Mouse (Mus musculus) testis, postnatal 10 days (tissue): ENCODE data around the gene Zbtb48.
"Not testable (repeated sequence)": the region's sequence is repeated elsewhere in the genome, so short reads cannot be mapped to it uniquely, and the experiment has no call there.

ENCODE experiments used
- DNase-seq: peaks from one replicate; pipeline ENCODE4 v3.0.0; 2021; ENCODE audit warnings: low spot score

The Zbtb48 gene

GRCm38 (mm10) chr4:152027524-152027923, at the start of gene Zbtb48:
Zbtb48 (minus strand) TSS chr4:152027671.
- peak; percentile 96 for DNase-seq

- no peak for DNase-seq
Observed at GRCm38 (mm10) chr4:152077191-152077590, 49.7 kb upstream of the Zbtb48 start.

DNA sequence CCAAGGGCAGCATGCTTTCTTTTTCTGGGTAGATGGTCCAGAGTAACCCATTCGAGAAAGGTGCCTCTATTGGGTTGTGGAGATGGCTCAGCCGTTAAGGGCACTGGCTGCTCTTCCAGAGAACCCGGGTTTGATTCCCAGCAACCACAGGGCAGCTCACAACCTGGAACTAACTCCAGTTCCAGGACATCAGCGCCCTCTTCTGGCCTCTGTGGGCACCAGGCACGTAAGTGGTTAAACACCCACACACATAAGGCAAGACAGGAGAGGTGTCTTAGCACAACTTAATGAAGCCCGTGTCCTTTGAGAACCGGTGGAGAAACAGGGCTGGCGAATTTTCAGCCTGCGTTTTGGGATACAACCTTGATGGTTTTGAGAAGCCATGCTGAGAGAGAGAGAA, 47.1 kb upstream of the Zbtb48 start:
- DNase-seq, result no peak

DNA sequence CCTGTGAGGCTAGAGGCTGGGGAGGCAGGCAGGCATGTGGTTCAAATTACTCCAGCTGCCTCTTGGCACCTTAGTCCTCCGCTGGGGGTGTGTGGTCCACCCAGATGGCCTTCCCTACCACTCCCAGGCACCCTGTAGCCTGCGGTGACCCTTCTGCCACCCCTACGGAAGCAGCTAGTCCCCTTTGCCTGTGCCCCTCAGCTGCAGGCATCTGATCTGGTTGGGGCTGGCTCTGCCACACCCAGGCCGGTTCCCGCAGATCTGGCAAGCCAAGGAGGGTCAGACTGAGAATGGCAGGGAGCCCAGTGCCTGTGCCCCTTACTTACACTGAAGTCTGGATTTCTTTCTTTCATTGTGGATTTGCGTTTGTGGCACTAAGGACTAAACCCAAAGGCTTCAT, 46.2 kb upstream of the Zbtb48 start:
- DNase-seq, result no peak

GRCm38 (mm10) chr4:152072655-152073054, 45.2 kb upstream of the Zbtb48 start:
- no peak for DNase-seq

- no peak for DNase-seq
Observed at GRCm38 (mm10) chr4:152072121-152072601, 44.7 kb upstream of the Zbtb48 start, which contains the start of gene Plekhg5. Plekhg5 (plus strand) TSS chr4:152072498.

GRCm38 (mm10) chr4:152070494-152071396, 43.3 kb upstream of the Zbtb48 start:
- no peak for DNase-seq

DNA sequence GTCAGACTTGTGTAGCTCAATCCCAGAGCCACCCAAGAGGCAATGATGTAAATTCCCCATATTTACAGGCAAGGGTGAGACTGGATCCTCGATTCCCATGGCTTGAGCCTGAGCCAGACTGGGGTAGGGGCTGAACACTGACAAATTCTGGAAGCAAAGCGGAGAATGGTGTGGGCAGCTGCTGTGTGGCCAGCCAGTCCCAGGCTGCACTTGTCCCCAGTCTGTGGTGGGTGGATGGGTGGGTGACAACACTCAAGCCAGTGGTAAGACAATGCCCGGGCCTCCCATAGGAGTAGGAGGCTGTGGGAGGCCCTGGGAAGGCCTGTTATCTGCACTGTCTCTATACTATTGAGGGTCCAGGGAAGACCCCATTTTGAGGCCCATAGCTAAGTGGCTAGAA, 41.8 kb upstream of the Zbtb48 start:
- DNase-seq, result no peak

GRCm38 (mm10) chr4:152068166-152068724, 40.8 kb upstream of the Zbtb48 start:
- no peak for DNase-seq

DNA sequence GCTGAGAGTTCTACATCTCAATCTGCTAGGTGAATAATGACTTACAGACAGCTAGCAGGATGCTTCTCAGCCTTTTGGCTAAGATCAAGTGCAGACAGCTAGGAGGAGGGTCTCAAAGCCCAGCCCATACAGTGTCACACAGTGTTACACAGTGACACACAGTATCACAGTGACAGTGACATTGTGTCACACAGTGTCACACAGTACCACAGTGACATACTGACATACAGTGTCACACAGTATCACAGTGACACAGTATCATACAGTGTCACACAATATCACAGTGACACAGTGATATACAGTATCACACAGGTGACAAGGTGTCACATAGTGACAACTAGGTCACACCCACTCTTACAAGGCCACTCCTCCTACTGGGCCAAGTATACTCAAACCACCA, 39.8 kb upstream of the Zbtb48 start:
- DNase-seq, result no peak

- DNase-seq, result no peak
Observed at GRCm38 (mm10) chr4:152062390-152063110, 35.1 kb upstream of the Zbtb48 start.

GRCm38 (mm10) chr4:152044609-152045008, 17.1 kb upstream of the Zbtb48 start:
- DNase-seq, result no peak

DNA sequence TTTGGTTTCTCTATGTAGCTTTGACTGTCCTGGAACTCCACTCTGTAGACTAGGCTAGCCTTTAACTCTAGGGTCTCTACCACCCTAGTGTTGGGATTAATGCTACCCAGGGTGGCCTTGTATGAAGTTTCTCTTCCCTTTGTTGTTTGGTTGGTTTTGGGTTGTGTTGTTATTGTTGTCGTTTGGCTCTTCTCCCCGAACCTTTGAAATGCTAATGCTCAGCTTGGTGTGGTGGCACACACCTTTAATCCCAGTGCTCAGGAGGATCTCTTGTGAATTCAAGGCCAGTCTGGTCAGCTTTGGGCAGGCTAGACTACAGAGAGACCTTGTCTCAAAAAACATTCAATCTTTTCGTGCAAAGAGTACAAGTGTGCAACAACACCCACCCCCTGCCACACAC, 15.7 kb upstream of the Zbtb48 start:
- no peak for DNase-seq

DNA sequence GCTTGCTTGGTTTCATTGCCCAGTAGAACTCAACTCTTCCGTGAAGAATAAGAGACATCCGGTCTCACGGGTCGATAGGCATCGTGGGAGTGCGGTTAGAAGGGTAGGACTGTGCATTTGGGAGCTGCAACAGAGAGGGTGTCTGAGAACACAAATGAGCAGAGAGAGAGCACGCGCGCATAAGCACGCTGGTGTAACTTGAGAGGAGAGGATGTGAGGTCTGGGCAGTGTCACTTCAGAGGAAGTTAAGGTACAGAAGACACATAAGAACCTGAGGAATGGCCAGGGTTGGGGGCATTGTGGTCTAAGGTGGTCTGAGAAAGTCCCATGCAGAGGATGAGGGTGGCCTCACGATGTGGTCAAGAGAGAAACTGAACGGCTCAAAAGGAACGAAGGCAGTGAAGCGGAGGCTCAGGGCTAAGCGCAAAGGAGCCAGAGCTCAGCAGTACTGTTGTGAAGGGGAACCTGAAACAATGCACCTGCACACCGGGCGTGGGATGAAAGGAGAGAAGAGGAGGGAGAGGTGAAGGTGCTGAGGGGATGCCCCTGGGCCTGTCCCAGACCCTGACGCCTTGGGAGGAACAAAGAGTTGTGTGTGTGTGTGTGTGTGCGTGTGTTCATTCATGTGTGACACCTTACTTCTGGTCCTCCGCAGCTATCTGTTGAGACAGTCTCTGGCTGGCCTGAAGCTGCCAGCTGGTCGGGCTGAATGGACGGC, 14.6 kb upstream of the Zbtb48 start:
- no peak for DNase-seq

DNA sequence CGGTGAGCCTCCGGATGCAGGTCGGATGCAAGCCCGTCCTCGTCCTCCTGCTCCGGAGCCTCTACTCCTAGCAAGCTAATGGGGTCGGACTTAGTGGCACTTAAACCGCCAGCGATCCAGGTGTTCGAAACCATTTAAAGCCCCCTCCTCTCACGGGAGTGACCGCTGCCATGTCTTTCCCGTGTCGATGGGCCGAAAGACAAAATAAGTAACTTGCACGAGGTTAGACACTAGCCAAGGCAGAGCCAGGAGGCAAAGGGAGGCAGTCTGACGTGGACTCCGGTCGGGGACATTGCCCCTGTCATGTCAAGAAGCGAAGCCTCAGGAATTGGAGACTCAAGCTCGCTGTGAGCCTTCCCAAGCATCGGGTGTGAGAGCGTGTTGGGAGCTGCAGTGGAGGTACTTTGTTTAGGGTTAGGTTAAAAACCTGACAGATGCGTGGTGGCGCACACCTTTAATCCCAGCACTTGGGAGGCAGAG, 12.4 kb upstream of the Zbtb48 start:
- DNase-seq, result no peak

DNA sequence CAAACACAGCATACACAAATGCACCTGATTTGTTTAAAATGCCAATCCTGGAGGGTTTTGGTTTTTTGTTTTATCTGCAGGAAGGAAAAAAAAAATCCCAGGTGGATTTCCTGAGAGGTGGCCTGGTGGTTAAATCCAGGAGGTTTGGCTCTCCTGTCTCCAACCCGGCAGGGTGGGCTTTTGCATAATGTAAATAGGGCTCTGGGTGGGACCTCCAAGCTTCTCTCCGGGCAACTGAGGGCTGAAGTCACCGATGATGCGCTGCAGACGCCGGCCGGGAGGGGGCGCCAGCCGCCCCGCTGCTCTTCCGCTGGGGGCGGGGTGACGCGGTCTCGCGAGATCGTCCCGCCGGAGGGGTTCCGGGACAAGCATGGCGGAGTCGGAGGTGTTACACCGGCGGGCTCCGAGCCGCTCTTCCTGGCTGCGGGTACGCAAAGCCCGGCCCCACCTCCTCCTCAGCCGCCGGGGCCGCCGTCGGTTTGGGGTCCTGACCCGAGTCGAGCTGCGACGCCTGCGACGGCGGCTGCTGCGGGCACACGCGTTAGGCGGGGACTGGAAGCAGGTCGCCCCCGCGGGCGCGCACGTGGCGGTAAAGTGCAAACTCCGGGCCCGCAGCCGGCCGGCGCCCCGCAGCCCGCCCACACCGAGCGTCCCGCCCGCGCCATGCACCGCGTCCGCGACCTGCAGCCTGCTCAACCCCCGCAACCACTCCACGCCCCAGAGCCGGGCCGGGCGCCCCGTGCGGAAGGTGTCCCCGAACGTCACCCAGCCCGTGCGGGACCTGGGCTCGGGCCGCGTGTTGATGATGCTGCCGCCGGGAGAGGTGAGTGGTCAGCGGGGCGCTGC, 11.7 kb upstream of the Zbtb48 start, which contains the start of gene Nol9:
TSS of gene Nol9 (plus strand) at position 337 of the 846 bp plus-strand sequence.
- DNase-seq, result peak; percentile 98

- peak; percentile 41 for DNase-seq
Observed at GRCm38 (mm10) chr4:152038225-152038984, 10.9 kb upstream of the Zbtb48 start, which contains the start of gene Tas1r1. Tas1r1 (minus strand) TSS chr4:152038568.

DNA sequence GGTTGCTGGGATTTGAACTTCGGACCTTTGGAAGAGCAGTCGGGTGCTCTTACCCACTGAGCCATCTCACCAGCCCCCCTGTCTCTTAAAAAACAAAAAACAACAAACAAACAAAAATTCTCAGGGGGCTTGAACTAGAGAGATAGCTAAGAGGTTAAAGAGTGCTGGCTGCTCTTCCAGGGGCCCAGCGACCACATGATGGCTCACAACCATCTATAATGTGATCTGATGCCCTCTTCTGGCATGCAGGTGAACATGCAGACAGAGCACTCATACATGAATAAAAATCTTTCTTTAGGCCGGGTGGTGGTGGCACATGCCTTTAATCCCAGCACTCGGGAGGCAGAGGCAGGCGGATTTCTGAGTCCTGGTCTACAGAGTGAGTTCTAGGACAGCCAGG, 9.0 kb upstream of the Zbtb48 start:
- not testable (repeated sequence) for DNase-seq

DNA sequence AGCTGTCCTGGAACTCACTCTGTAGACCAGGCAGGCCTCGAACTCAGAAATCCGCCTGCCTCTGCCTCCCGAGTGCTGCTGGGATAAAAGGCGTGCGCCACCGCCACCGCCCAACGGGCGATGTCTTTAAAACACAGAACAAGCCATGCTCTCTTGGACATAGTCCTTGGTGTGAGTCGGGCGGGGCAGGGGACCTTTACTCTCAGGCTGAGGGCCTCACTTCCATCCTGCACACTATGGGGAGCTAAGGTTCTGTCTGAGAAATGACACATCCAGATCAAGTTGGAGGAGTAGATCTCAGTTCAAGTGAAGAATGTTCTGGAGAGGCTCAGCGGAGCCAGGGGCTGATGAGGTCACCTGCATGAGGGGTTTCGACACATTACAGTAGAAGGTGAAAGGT, 5.5 kb upstream of the Zbtb48 start:
- no peak for DNase-seq

- DNase-seq, result no peak
Observed at GRCm38 (mm10) chr4:152029997-152030396, 2.5 kb upstream of the Zbtb48 start.
